Mouse (Mus musculus): ENCODE measurements around the gene Rpa1. TPM values are rescaled to one million over a fixed set of nuclear protein-coding genes. Genes with fewer than 3 reads are reported as not detected.

Rpa1 gene
- polyA plus RNA-seq, 1 experiment from 2014 or later: 146 TPM

GRCm38 (mm10) chr11:75249588-75249987 lies 98.5 kb downstream of the Rpa1 start:
- no peak overlapping the region for H3K27ac ChIP-seq (ENCODE audit: low read depth, low read length)
- no peak for DNase-seq (ENCODE audit: low spot score)
- no peak overlapping the region for H3K9ac ChIP-seq (ENCODE audit: low read length)
- WGBS: 83% methylated on average over 9 of the region's 9 CpGs
- no peak overlapping the region for H3K4me2 ChIP-seq (ENCODE audit: low read depth, low read length, severe bottlenecking)
- H3K4me3 ChIP-seq (ENCODE audit: low read depth, low read length): no peak overlapping the region
- H3K9me3 ChIP-seq (ENCODE audit: control insufficient read depth, low read length): no peaks in the 10 kb centered on the region
- H3K27me3 ChIP-seq (ENCODE audit: control insufficient read depth, insufficient read depth, low read length): no peaks in the 10 kb centered on the region
- no peaks in the 10 kb centered on the region for H3K36me3 ChIP-seq (ENCODE audit: control insufficient read depth, insufficient read depth, low read length)
- H3K4me1 ChIP-seq (replicated peaks; ENCODE audit: control insufficient read depth, insufficient read depth, low read length): 0 out of 2 replicates have a peak, but pooled peaks cover 3% of the 10 kb centered on the region
- no peak for ATAC-seq (replicated peaks; ENCODE audit: low FRiP score)

Small RNAs within 50 kb of the gene (microRNA-seq; reads per million reads assigned to microRNA genes)
- gene Gm47300 (ENCODE audit: insufficient number of aligned reads): not detected

Other genes with a start within 250 kb of the Rpa1 start
- gene Hic1, start 178.8 kb downstream of the Rpa1 start, polyA plus RNA-seq (2014; fragmentation: Nextera tagmentation; extraction: Ambion mirVana): 0.86 and 1.1 TPM in 2 replicates
- gene Ovca2, start 169.5 kb downstream of the Rpa1 start, polyA plus RNA-seq (2014; fragmentation: Nextera tagmentation; extraction: Ambion mirVana): 32.7 and 34.4 TPM in 2 replicates
- 21.8 and 24.0 TPM in 2 replicates for gene Dph1, start 157.1 kb downstream of the Rpa1 start, polyA plus RNA-seq (2014; fragmentation: Nextera tagmentation; extraction: Ambion mirVana)
- 1.0 and 1.1 TPM in 2 replicates for gene Rtn4rl1, start 154.5 kb downstream of the Rpa1 start, polyA plus RNA-seq (2014; fragmentation: Nextera tagmentation; extraction: Ambion mirVana)
- 17.3 and 20.0 TPM in 2 replicates for gene Smyd4, start 109 bp upstream of the Rpa1 start, polyA plus RNA-seq (2014; fragmentation: Nextera tagmentation; extraction: Ambion mirVana)
- 53.6 and 69.3 TPM in 2 replicates for gene Serpinf1, start 74.4 kb upstream of the Rpa1 start, polyA plus RNA-seq (2014; fragmentation: Nextera tagmentation; extraction: Ambion mirVana)
- not detected in 2 replicates for gene Serpinf2, start 91.3 kb upstream of the Rpa1 start, polyA plus RNA-seq (2014; fragmentation: Nextera tagmentation; extraction: Ambion mirVana)
- gene Wdr81, start 106.4 kb upstream of the Rpa1 start, polyA plus RNA-seq (2014; fragmentation: Nextera tagmentation; extraction: Ambion mirVana): 6.3 and 6.5 TPM in 2 replicates
- gene Tlcd2, start 113.4 kb upstream of the Rpa1 start, polyA plus RNA-seq (2014; fragmentation: Nextera tagmentation; extraction: Ambion mirVana): 9.5 TPM in 2 replicates
- gene Prpf8, start 138.5 kb upstream of the Rpa1 start, polyA plus RNA-seq (2014; fragmentation: Nextera tagmentation; extraction: Ambion mirVana): 133 TPM in 2 replicates
- gene Rilp, start 161.8 kb upstream of the Rpa1 start, polyA plus RNA-seq (2014; fragmentation: Nextera tagmentation; extraction: Ambion mirVana): 0.28 and 0.69 TPM in 2 replicates
- gene Scarf1, start 165.2 kb upstream of the Rpa1 start, polyA plus RNA-seq (2014; fragmentation: Nextera tagmentation; extraction: Ambion mirVana): 4.2 TPM in 2 replicates
- gene Slc43a2, start 183.4 kb upstream of the Rpa1 start, polyA plus RNA-seq (2014; fragmentation: Nextera tagmentation; extraction: Ambion mirVana): 5.5 and 7.5 TPM in 2 replicates
- gene Pitpna, start 239.8 kb upstream of the Rpa1 start, polyA plus RNA-seq (2014; fragmentation: Nextera tagmentation; extraction: Ambion mirVana): 79.5 and 88.5 TPM in 2 replicates